In genomic region chr5:100750617-100751255, GRCm38 (mm10) we compare ENCODE assay signal across 11 mouse cellular contexts. TPM values are rescaled to one million over a fixed set of nuclear protein-coding genes. Genes with fewer than 3 reads are reported as not detected.
DNase-seq lines count a peak whose midpoint lies in the region; ATAC-seq and TF ChIP-seq lines count a peak whose summit lies in the region.
"Had no signal": no experiment of that assay in that cellular context is flagged by ENCODE, and none has a peak within 500 bp of the region (broad histone marks: within the 10 kb centered on the region; RNA-seq: fewer than 3 reads in every experiment).

No protein-coding gene starts in this region.

- no peaks in the 10 kb centered on the region for H3K27me3 ChIP-seq in liver, embryonic 11.5 days (replicated peaks; ENCODE audit: control insufficient read depth, insufficient read depth, low read length)
- H3K27me3 ChIP-seq in hindbrain, embryonic 14.5 days (ENCODE audit: control insufficient read depth, insufficient read depth, low read length), result no peaks in the 10 kb centered on the region
- H3K27me3 ChIP-seq in kidney, adult 2 months (replicated peaks; ENCODE audit: control insufficient read depth, insufficient read depth, low read length), result no peaks in the 10 kb centered on the region
- H3K27me3 ChIP-seq: limb, embryonic 13.5 days had no signal

- no peak for TF ChIP-seq POLR2A in kidney, adult 2 months (IDR thresholded peaks at IDR 0.05; ENCODE audit: low read depth, low read length)

- DNase-seq in liver (peak; percentile 19), MEL-GATA-1-ER (ENCODE audit: extremely low read depth, low read depth) (peak; percentile 52)
- no peak for DNase-seq in liver, embryonic 11.5 days (ENCODE audit: low spot score)
- peak; percentile 30 for DNase-seq in skeletal muscle tissue, adult 2 months (ENCODE audit: low read depth, low spot score)
- DNase-seq in hindbrain, embryonic 14.5 days (ENCODE audit: low spot score), result no peak
- DNase-seq in kidney, adult 2 months, result no peak
- DNase-seq in yolk sac, embryonic 10.5 days (ENCODE audit: low spot score), result no peak
- DNase-seq: cerebellum, postnatal 25 days had no signal

- H3K36me3 ChIP-seq in liver, embryonic 11.5 days (ENCODE audit: control insufficient read depth, insufficient read depth, low read length), result no peaks in the 10 kb centered on the region
- H3K36me3 ChIP-seq in hindbrain, embryonic 14.5 days (replicated peaks; ENCODE audit: control insufficient read depth, insufficient read depth), result no peaks in the 10 kb centered on the region
- no peaks in the 10 kb centered on the region for H3K36me3 ChIP-seq in kidney, adult 2 months (ENCODE audit: control insufficient read depth, insufficient read depth, low read length)
- H3K36me3 ChIP-seq: limb, embryonic 13.5 days had no signal

- H3K27ac ChIP-seq in liver, embryonic 11.5 days (ENCODE audit: low read depth, low read length), result no peak overlapping the region
- no peak overlapping the region for H3K27ac ChIP-seq in hindbrain, embryonic 14.5 days
- H3K27ac ChIP-seq in kidney, adult 2 months (ENCODE audit: insufficient read depth, low read depth, low read length), result no peak overlapping the region
- H3K27ac ChIP-seq: limb, embryonic 13.5 days had no signal

- no peaks in the 10 kb centered on the region for H3K4me1 ChIP-seq in liver, embryonic 11.5 days (replicated peaks; ENCODE audit: control insufficient read depth, insufficient read depth, low read length)
- 0 out of 2 replicates have a peak, but pooled peaks cover 6% of the 10 kb centered on the region for H3K4me1 ChIP-seq in hindbrain, embryonic 14.5 days (replicated peaks; ENCODE audit: control insufficient read depth, insufficient read depth, low read length)
- no peaks in the 10 kb centered on the region for H3K4me1 ChIP-seq in kidney, adult 2 months (ENCODE audit: control insufficient read depth, insufficient read depth, low read length)
- H3K4me1 ChIP-seq: limb, embryonic 13.5 days had no signal

- H3K4me2 ChIP-seq in liver, embryonic 11.5 days, result no peak overlapping the region
- no peak overlapping the region for H3K4me2 ChIP-seq in hindbrain, embryonic 14.5 days (replicated peaks)
- H3K4me2 ChIP-seq: limb, embryonic 13.5 days had no signal

- no peaks in the 10 kb centered on the region for H3K9me3 ChIP-seq in liver, embryonic 11.5 days (ENCODE audit: control insufficient read depth, low read length)
- no peaks in the 10 kb centered on the region for H3K9me3 ChIP-seq in hindbrain, embryonic 14.5 days (ENCODE audit: control insufficient read depth, low read length)
- H3K9me3 ChIP-seq: limb, embryonic 13.5 days had no signal

- H3K4me3 ChIP-seq in liver, embryonic 11.5 days (ENCODE audit: low read depth, low read length), result no peak overlapping the region
- H3K4me3 ChIP-seq in hindbrain, embryonic 14.5 days (replicated peaks; ENCODE audit: low read length), result no peak overlapping the region
- H3K4me3 ChIP-seq in kidney, adult 2 months (ENCODE audit: insufficient read depth, low read depth, low read length), result no peak overlapping the region
- H3K4me3 ChIP-seq: limb, embryonic 13.5 days had no signal

- TF ChIP-seq CTCF in kidney, adult 2 months (conservative IDR thresholded peaks at IDR 0.05; ENCODE audit: insufficient read depth, insufficient read length, low read depth, low read length), result no peak

- H3K9ac ChIP-seq in liver, embryonic 11.5 days (ENCODE audit: low read depth, low read length), result no peak overlapping the region
- H3K9ac ChIP-seq in hindbrain, embryonic 14.5 days, result no peak overlapping the region
- H3K9ac ChIP-seq: limb, embryonic 13.5 days had no signal

- 52% methylated on average over 10 of the region's 10 CpGs for WGBS in liver, embryonic 11.5 days
- WGBS in hindbrain, embryonic 14.5 days, result 84% methylated on average over 10 of the region's 10 CpGs
- WGBS in kidney, adult 2 months, result 76% methylated on average over 10 of the region's 10 CpGs

- no peak for ATAC-seq in liver, embryonic 11.5 days (replicated peaks; ENCODE audit: low FRiP score)
- ATAC-seq in granulocyte monocyte progenitor cell, adult 5-6 weeks (replicated peaks; ENCODE audit: poor library complexity, severe bottlenecking), result peak; percentile 98
- no peak for ATAC-seq in hindbrain, embryonic 14.5 days (ENCODE audit: low FRiP score)
- ATAC-seq: inflammation-experienced regulatory T-cells, adult 6 months had no signal

RNA-seq across cellular contexts. Expression of gene Hpse, which starts 31.2 kb away (rescaled TPM):
- polyA plus RNA-seq in liver, embryonic 11.5 days (2014; fragmentation: Nextera tagmentation; extraction: Ambion mirVana), result 2.0 and 3.0 TPM in 2 replicates
- total RNA-seq in granulocyte monocyte progenitor cell, adult 5-6 weeks (2014; fragmentation: Nextera tagmentation), result 23.0 and 26.6 TPM in 2 replicates
- 27.7 and 30.3 TPM in 2 replicates for total RNA-seq in granulocyte monocyte progenitor cell, adult 5-6 weeks (2017)
- polyA plus RNA-seq in hindbrain, embryonic 14.5 days (2014; fragmentation: Nextera tagmentation; extraction: Ambion mirVana), result 0.41 and 0.65 TPM in 2 replicates
- 0.43 and 1.1 TPM in 2 replicates for polyA plus RNA-seq in kidney, adult 2 months (2012; rRNA removed)

RNA-seq across cellular contexts. Expression of gene Helq, which starts 47.7 kb away (rescaled TPM):
- 28.2 and 29.4 TPM in 2 replicates for polyA plus RNA-seq in liver, embryonic 11.5 days (2014; fragmentation: Nextera tagmentation; extraction: Ambion mirVana)
- 19.6 and 35.1 TPM in 2 replicates for total RNA-seq in granulocyte monocyte progenitor cell, adult 5-6 weeks (2014; fragmentation: Nextera tagmentation)
- total RNA-seq in granulocyte monocyte progenitor cell, adult 5-6 weeks (2017), result 15.0 and 30.6 TPM in 2 replicates
- 20.1 and 23.8 TPM in 2 replicates for polyA plus RNA-seq in hindbrain, embryonic 14.5 days (2014; fragmentation: Nextera tagmentation; extraction: Ambion mirVana)
- polyA plus RNA-seq in kidney, adult 2 months (2012; rRNA removed), result 6.8 and 10.2 TPM in 2 replicates

RNA-seq across cellular contexts. Expression of gene Mrps18c, which starts 47.7 kb away (rescaled TPM):
- polyA plus RNA-seq in liver, embryonic 11.5 days (2014; fragmentation: Nextera tagmentation; extraction: Ambion mirVana), result 210 and 211 TPM in 2 replicates
- 132 and 145 TPM in 2 replicates for total RNA-seq in granulocyte monocyte progenitor cell, adult 5-6 weeks (2014; fragmentation: Nextera tagmentation)
- total RNA-seq in granulocyte monocyte progenitor cell, adult 5-6 weeks (2017), result 175 and 205 TPM in 2 replicates
- polyA plus RNA-seq in hindbrain, embryonic 14.5 days (2014; fragmentation: Nextera tagmentation; extraction: Ambion mirVana), result 142 and 160 TPM in 2 replicates
- 25.4 and 57.3 TPM in 2 replicates for polyA plus RNA-seq in kidney, adult 2 months (2012; rRNA removed)

Comparison
In these comparisons a context has a peak if more than half of its experiments do, and no peak if none do; other contexts are left out.
1. DNase-seq: peak in liver (single experiment), MEL-GATA-1-ER (single experiment) and skeletal muscle tissue, adult 2 months (single experiment); none in liver, embryonic 11.5 days (single experiment), hindbrain, embryonic 14.5 days (single experiment), kidney, adult 2 months (single experiment) and yolk sac, embryonic 10.5 days (single experiment).